Mouse (Mus musculus): Measurements from ENCODE around the gene Mfsd14b. TPM values are rescaled to one million over a fixed set of nuclear protein-coding genes. Genes with fewer than 3 reads are reported as not detected.

The Mfsd14b gene
- polyA plus RNA-seq (2017; shearing (Covaris generic)): 22.2 TPM

DNA sequence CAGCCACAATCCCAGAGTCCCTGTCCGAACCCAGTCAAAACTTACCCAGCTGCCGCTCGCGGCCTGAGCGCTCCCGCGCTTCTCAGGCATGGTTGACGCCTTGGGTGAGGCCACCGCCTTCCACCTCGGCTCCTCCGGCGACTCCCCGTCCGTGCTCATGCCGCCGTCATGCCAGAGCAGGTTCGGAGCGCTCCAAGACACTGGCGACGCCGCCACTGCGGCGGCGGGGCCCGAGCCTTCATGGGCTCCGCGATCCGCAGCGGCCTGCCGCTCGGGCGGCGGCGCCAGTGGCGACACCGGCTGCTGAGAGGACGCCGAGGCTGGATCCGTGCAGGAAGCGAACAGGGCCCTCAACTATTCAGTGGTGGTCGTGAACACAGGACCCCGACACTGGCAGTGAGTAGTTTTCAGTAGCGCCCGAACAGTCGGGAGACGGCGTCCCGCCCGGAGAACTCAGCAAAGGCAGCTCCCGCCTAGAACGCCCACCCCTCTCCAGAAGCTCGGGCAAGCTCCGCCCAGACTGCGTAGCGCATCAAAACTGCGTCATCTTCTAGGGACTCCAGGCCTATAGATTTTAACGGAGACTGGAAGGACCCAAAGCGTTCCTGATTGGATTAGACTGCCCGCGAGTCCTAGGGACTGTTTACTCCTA, at the start of gene Mfsd14b:
Gene Mfsd14b (minus strand): TSS at position 517 of the 652 bp plus-strand sequence.

GRCm38 (mm10) chr13:65149940-65150339, 37.2 kb upstream of the Mfsd14b start, which contains the start of gene Olfr466:
Gene Olfr466, plus strand, starts transcription at chr13:65150240.

DNA sequence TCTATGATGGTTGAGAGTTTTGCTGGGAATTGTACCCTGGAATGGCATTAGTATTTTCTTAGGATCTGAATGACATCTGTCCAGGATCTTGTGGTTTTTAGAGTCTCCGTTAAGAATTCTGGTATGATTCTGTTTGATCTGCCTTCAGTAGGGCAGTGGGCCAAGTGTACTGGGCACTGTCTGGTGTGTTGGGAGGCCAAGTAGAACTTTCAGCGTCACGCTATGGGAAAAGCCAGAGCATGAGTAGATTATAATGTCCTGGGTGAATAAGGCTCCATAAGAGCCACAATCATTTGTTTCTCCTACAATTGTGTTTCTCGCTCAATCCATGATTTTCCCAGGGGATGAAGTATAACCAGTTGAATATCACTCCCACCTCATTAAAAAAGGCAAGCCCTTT, 25.0 kb upstream of the Mfsd14b start, which contains the start of gene Olfr465-ps1:
Gene Olfr465-ps1 (plus strand): TSS at position 301 of the 400 bp plus-strand sequence.

DNA sequence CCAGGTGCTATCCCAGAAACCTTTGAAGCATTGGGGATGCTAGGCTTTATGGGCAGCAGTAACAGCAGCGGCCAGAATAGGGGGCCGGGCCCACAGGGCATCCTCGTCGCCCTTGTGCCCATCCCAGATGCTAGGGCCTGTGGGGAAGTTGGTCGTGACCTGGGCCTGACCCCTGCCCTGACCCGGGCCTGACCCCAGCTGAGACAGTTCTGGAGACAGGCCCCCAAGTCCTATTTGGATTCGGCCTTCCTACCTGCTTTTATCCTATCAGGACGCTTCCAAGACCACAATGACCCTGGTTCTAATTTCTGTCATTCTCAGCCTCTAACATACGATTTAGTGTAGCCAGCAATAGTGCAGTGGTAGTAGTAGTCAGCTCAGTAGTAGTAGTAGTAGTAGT, 60.1 kb downstream of the Mfsd14b start, which contains the start of gene Prss47:
Gene Prss47 (minus strand): TSS at position 101 of the 400 bp plus-strand sequence.

GRCm38 (mm10) chr13:65032758-65033157, 80.0 kb downstream of the Mfsd14b start, which contains the start of gene Spata31d1c:
Gene Spata31d1c, plus strand, starts transcription at chr13:65033058.

Other genes starting within 250 kb of the Mfsd14b start
- not detected for gene Cntnap3, start 209.0 kb downstream of the Mfsd14b start, polyA plus RNA-seq (2017; shearing (Covaris generic))
- not detected for gene Spata31, start 195.6 kb downstream of the Mfsd14b start, polyA plus RNA-seq (2017; shearing (Covaris generic))
- not detected for gene Spata31d1c, start 79.9 kb downstream of the Mfsd14b start, polyA plus RNA-seq (2017; shearing (Covaris generic))
- gene Prss47, start 60.2 kb downstream of the Mfsd14b start, polyA plus RNA-seq (2017; shearing (Covaris generic)): not detected
- not detected for gene Olfr465-ps1, start 25.1 kb upstream of the Mfsd14b start, polyA plus RNA-seq (2017; shearing (Covaris generic))
- gene Olfr466, start 37.3 kb upstream of the Mfsd14b start, polyA plus RNA-seq (2017; shearing (Covaris generic)): not detected
- gene Nlrp4f, start 93.0 kb upstream of the Mfsd14b start, polyA plus RNA-seq (2017; shearing (Covaris generic)): not detected
- gene Gm10775, start 146.6 kb upstream of the Mfsd14b start, polyA plus RNA-seq (2017; shearing (Covaris generic)): not detected
- gene Zfp369, start 165.8 kb upstream of the Mfsd14b start, polyA plus RNA-seq (2017; shearing (Covaris generic)): 21.5 TPM